Mouse (Mus musculus) right cerebral cortex, postnatal 36 days (tissue): ENCODE results near the gene Zbtb44.
A peak's percentile ranks its signal among the peaks of the same experiment; 100 is the strongest.
"Not testable (repeated sequence)": the region's sequence is repeated elsewhere in the genome, so short reads cannot be mapped to it uniquely, and the experiment has no call there.

Experiments used
- DNase-seq, 2 experiments: peaks; one replicate each; pipeline ENCODE4 v3.0.0; 2022; ENCODE audit warnings: low spot score in 2 of 2, mixed read lengths in 1 of 2

The Zbtb44 gene

GRCm38 (mm10) chr9:31030532-31031413, at the start of gene Zbtb44:
Gene Zbtb44 (plus strand): TSS chr9:31030644.
- peak; percentile 20 to 42 for DNase-seq

DNA sequence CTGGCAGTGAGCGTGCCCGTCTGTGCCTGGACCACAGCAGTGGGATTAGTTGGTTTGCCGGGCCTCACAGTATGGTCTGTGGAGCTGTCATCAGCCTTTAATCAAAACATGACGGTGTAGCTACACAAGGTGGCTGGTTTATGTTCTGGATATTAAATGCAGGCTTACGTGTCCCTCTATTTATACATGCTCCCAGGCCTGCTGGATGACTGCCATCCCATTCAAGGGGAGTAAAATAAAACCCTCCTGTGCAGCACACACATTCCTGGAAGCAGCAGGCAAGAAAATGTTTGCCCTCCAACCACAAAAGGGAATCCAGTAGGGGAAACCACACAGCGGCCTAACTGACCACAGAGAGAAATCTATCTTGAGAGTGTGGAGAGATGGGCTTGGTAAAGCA, 44.7 kb upstream of the Zbtb44 start:
- no peak for DNase-seq

DNA sequence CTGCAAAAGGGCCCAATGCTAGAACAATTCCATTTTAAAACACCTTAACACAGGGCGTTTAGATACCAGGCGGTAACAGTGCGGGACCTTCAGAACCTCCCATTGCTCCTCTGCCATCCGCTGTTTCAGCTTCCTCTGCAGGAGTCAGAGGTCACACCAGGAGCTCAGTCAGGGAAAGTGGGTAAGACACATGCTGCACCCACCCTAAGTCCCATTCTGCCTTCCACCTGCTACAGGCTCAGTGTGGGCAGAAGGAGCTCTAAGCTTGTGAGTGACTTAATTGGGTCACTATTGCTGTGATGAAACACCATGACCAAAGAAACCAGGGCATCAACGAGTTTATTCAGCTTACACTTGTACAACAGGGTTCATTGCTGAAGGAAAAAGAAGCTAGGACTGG, 37.3 kb upstream of the Zbtb44 start:
- no peak for DNase-seq

- DNase-seq: no peak
Measured at GRCm38 (mm10) chr9:30996590-30997562, 33.6 kb upstream of the Zbtb44 start.

- no peak for DNase-seq
Measured at GRCm38 (mm10) chr9:31000641-31001040, 29.8 kb upstream of the Zbtb44 start.

DNA sequence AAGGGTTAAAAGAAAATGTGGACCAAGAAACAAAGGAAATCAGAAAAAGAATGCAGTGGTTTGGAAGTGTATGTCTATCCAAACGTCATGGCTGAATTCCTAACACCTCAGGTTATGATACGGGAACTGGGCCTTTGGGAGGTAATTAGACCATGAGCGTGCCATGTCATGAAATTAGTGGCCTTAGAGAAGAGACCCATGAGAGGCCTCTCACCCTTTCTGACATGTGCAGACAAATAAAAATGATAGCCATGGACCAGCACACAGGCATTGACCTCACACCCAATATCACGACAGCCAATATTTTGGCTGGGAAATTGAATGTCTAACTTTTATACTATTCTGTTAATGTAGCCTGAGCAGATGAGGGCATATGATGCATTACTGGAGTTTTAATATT, 27.9 kb upstream of the Zbtb44 start:
- DNase-seq: no peak

DNA sequence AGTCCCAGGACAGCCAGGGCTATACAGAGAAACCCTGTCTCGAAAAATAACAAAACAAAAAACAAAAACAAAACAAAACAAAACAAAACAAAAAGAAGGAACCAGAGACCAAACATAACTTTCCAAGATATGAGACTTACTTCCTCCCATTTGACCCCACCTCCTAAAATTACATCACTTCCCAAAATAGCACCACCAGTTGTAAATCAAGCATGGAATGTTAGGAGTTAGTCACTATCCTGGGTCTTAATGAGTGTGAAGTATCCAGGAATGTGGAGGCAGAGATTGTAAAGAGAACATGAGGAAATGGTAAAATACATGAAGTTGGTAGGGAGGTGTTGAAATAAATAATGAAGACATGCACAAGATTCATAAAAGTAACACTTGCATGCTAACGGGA, 21.1 kb upstream of the Zbtb44 start:
- no peak for DNase-seq

DNA sequence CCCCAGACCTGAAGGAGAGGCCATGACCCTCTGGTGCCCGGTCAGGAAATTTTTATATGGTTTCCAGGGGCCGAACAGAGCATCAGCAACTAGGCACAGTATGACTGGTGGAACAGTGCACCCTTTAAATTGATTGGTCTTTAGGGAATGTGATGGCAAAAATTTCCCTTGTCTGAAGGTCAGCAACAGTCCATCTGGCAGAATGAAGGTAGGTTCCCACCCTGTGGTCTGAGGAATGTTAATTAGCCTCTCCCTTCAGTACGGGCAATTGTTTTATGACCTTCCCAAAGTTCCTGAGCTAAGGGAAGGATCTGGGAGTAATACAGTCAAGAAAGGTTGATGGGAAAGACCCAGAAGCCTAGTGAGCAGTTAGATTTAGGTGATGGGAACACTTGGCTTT, 20.4 kb upstream of the Zbtb44 start:
- DNase-seq: no peak

DNA sequence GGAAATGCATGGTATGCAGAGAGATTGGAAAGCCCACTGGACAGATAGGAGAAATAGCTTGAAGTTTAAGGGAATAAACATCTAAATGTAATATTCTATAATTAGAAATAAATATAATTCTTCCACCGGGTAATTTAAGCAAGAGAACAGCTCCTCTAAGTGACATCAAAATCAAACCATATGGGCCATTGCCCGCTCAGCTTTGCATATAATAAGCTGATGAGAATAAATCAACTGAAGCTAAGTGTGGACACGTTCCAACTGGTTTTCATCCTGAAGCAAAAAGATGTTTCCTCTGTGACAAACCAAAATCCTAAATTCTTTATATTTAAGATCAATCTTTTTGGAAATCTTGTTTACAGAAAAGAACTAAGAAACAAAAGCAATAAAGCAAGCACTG, 19.7 kb upstream of the Zbtb44 start:
- DNase-seq: no peak

DNA sequence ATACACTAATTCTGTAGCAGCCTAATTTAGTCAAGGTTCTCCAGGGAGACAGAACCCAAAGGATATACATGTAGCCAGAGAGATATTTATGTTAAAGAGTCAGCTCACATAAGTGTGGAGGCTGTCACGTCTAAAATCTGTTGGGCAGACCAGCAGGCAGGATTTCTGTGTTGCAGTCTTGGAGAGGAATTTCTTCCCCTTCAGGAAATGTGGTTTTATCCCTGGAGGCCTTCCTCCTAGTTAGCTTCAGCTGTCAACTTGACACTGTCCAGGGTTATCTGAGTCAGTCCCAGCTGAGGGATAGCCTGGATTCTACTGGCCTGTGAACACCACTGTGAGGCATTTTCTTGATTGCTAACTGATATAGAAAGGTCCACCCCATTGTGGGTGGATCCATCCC, 18.9 kb upstream of the Zbtb44 start:
- DNase-seq: no peak

GRCm38 (mm10) chr9:31012674-31013073, 17.8 kb upstream of the Zbtb44 start:
- DNase-seq: no peak

DNA sequence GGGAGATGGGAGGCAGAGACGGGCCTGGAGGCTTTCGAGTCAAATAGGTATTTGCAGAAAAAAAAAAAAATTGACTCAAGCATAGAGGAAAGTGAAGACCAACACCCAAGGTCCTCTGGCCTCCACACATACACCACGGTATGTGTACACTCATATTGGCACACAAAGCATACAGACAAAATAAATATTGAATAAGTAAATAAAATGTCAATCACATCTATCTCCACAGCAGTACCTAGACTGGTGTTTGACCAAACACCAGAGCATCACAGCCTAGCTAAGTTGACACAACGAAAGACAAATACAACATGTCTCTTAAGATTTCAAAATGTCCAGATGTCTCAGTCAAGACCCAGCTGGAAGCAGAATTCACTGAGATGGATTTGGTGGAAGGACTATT, 17.0 kb upstream of the Zbtb44 start:
- no peak for DNase-seq

GRCm38 (mm10) chr9:31017616-31018015, 12.8 kb upstream of the Zbtb44 start:
- no peak for DNase-seq

DNA sequence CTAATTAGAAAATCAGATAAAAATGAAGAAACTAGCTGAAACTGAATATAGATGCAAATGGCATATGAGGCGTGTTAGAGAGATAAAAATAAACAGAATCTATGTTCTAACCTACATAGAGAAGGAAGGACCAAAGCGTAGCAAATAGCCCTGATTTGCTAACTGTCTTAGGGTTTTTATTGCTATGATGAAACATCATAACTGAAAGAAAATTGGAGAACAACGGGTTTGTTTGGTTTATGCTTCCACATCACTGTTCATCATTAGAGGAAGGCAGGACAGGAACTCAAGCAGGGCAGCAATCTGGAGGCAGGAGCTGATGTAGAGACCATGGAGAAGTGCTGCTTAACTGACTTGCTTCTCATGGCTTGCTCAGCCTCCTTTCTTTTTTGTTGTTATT, 12.3 kb upstream of the Zbtb44 start:
- no peak for DNase-seq

DNA sequence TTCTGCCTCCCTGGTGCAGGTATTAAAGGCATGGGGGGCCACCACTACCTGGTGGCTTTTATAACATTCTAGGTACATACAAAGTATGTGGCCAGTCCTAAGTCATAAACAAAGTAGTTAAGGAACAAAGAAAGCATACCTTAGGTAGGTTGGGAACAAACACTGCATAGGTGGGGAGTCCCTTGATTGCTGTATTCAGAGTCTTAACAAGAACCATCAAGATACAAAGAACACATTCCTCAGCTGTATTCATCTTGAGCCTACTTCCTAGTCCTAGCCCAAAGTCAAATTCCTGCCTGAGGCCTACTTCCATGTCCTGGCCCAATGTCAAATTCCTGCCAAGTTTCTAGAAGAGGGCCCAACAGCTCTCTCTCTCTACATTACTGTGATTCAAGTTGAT, 11.7 kb upstream of the Zbtb44 start:
- DNase-seq: no peak

DNA sequence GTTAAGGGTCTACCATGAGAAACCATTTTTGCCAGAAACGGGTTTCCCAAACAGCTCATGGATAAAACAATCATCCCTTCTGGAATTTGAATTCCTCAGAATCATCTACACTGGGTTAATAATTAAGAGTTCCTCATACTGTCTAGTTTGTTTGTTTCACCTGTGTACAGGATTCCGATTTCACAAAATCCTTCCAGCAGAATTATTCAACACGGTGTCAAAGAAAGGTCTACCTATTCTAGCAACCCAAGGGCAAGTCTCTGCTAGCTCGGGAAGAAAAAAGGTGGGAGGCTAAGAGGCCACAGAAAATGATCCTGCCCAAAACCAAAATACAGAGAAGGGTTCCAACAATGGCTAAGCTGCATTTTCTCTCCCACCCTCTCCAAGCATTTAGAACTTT, 2.2 kb upstream of the Zbtb44 start:
- no peak for DNase-seq

DNA sequence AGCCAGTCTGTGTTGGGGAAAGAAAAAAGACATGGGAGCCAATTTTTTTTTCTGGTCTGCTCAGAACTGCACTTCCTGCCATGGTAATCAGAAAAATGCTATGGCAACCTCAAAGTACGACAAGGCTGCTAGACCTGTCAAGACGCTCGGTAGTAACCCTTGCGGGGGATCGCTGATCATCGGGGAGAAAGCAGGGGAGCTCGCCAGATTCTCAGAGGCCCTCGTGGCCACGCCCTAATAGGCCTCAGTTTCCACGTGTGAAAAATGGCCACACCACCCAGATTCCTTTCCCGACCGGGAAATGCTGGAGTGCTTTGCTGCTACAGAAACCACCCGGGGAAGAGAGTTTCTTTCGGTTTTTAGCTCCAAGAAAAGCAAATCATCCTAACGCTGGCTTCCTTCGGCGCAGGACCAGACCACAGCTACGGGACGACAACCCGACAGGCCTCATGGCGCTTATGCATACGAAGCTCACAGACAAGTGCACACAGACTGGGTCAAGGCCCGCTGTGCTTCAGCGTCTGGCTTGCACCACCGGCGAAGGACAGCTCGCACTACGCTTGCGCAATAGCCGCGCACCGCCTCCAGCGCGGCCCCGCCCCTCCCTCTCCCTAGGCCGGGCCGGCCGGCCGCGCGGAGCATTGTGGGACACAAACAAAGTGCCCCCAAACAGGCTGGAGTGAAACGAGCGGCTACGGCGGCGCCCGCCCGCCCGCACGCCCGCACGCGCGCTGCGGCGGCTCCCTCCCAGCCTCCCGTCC, 513 bp upstream of the Zbtb44 start:
- peak; percentile 92 to 94 for DNase-seq

- no peak for DNase-seq
Measured at GRCm38 (mm10) chr9:31031414-31031843, 985 bp downstream of the Zbtb44 start.

GRCm38 (mm10) chr9:31032546-31032945, 2.1 kb downstream of the Zbtb44 start:
- DNase-seq: no peak

GRCm38 (mm10) chr9:31050208-31050607, 19.8 kb downstream of the Zbtb44 start:
- no peak for DNase-seq

DNA sequence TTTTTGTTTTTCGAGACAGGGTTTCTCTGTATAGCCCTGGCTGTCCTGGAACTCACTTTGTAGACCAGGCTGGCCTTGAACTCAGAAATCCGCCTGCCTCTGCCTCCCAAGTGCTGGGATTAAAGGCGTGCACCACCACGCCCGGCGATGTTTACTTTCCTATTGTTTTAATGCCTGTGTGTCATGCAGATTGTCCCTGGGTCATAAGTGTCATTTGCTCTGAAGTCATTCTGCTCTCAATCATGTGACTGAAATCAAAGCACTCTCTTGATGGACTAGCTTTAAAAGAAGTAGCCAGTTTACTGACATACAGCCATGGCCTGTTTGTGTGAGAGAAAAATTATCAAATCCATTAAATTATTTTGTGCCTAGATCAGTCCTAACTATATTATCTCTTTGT, 21.1 kb downstream of the Zbtb44 start:
- not testable (repeated sequence) for DNase-seq

GRCm38 (mm10) chr9:31058723-31059122, 28.3 kb downstream of the Zbtb44 start:
- no peak for DNase-seq
